Mouse (Mus musculus) forebrain, embryonic 14.5 days (tissue): Measurements from ENCODE around the gene Nup88. TPM values are rescaled to one million over a fixed set of nuclear protein-coding genes. Genes with fewer than 3 reads are reported as not detected.

Experiments
- ATAC-seq: fragments of 200-750 bp; cut with Nextera tagmentation; 2 replicates; pipeline ENCODE4 v1.8.0; 2017; ENCODE audit warnings: mild to moderate bottlenecking, moderate library complexity
- DNase-seq: peaks from one replicate; pipeline ENCODE4 v3.0.0-alpha.2; 2015; ENCODE audit warnings: low spot score
- H3K27ac ChIP-seq: fragments of 300-500 bp; sonication (generic); 2 replicates; pipeline ENCODE4 v1.5.1; 2014; ENCODE audit warnings: low read depth, mild to moderate bottlenecking, control low read depth, low read length, moderate library complexity
- H3K27me3 ChIP-seq: fragments of 300-500 bp; sonication (generic); replicated peaks from 2 replicates; pipeline ENCODE4 v1.6.1; 2014; ENCODE audit warnings: low read length, control low read depth, mixed read lengths; ENCODE audit not compliant: control insufficient read depth, insufficient read depth
- H3K36me3 ChIP-seq: fragments of 300-500 bp; sonication (generic); 2 replicates; pipeline ENCODE4 v1.6.1; 2014; ENCODE audit warnings: low read length, control low read depth; ENCODE audit not compliant: control insufficient read depth, insufficient read depth
- H3K4me1 ChIP-seq: fragments of 300-500 bp; sonication (generic); 2 replicates; pipeline ENCODE4 v1.6.1; 2014; ENCODE audit warnings: antibody characterized with exemption, low read length, control low read depth; ENCODE audit not compliant: control insufficient read depth, insufficient read depth
- H3K4me2 ChIP-seq: fragments of 300-500 bp; sonication (generic); 2 replicates; pipeline ENCODE4 v1.6.1; 2014; ENCODE audit warnings: mild to moderate bottlenecking, control low read depth, low read length
- H3K4me3 ChIP-seq: fragments of 300-500 bp; sonication (generic); 2 replicates; pipeline ENCODE4 v1.5.1; 2014; ENCODE audit warnings: low read depth, low read length, control low read depth
- H3K9ac ChIP-seq: fragments of 300-500 bp; sonication (generic); 2 replicates; pipeline ENCODE4 v1.6.1; 2014; ENCODE audit warnings: mild to moderate bottlenecking, low read length, control low read depth, moderate library complexity
- H3K9me3 ChIP-seq: fragments of 300-500 bp; sonication (generic); replicated peaks from 2 replicates; pipeline ENCODE4 v1.6.1; 2016; ENCODE audit warnings: low read length, control low read depth, mixed read lengths; ENCODE audit not compliant: control insufficient read depth
- WGBS: fragments of 180-500 bp; shearing (Covaris S2); extraction: QIAGEN DNeasy Blood & Tissue Kit; methylation state at CpG from one replicate; pipeline ENCODE4 v1.1.7; 2014; 5-methylcytosine and 5-hydroxymethylcytosine counted together
- polyA plus RNA-seq: library from polyadenylated mRNA; unstranded; fragments of >200 nt; fragmentation: Nextera tagmentation; extraction: Ambion mirVana; gene quantifications from 2 replicates; pipeline ENCODE4 v1.2.1, GENCODE M21; 2014

Nup88 gene
- polyA plus RNA-seq, 1 experiment from 2014 or later = 160 TPM

GRCm38 (mm10) chr11:70944935-70945817, 24.6 kb downstream of the Nup88 start:
- Histone ChIP-seq H3K4me1 (no peaks in the 10 kb centered on the region), H3K36me3 (peaks cover 93% of the 10 kb centered on the region), H3K27me3 (no peaks in the 10 kb centered on the region), H3K27ac (no peak overlapping the region), H3K9me3 (no peaks in the 10 kb centered on the region), H3K4me2 (no peak overlapping the region), H3K9ac (no peak overlapping the region), H3K4me3 (no peak overlapping the region)
- WGBS = 87% methylated on average over 4 of the region's 4 CpGs
- DNase-seq (no peak), ATAC-seq (no peak)

DNA sequence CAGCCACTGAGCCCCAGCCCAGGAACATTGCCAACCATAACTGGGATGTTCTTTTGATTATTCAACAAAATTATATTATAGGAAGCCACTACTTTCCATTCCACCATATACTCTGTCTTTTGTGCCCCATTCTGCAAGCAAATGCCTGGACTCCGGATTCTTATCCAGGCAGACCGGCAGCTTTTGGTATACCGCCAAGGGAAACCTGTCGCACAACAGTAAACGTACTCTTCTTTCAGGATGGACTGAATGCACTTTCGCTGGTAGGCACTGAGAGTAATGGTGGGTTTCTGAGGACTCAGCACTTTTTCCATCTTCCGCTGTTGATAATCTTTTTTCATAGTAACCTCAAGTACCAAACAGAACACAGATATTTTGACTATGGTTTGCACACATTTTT, 26.1 kb downstream of the Nup88 start:
- Histone ChIP-seq H3K36me3 (peaks cover 92% of the 10 kb centered on the region), H3K9me3 (no peaks in the 10 kb centered on the region), H3K4me1 (no peaks in the 10 kb centered on the region), H3K27ac (no peak overlapping the region), H3K9ac (no peak overlapping the region), H3K4me3 (no peak overlapping the region), H3K27me3 (no peaks in the 10 kb centered on the region), H3K4me2 (no peak overlapping the region)
- DNase-seq = no peak
- 90% methylated on average over 7 of the region's 7 CpGs for WGBS
- ATAC-seq = no peak

DNA sequence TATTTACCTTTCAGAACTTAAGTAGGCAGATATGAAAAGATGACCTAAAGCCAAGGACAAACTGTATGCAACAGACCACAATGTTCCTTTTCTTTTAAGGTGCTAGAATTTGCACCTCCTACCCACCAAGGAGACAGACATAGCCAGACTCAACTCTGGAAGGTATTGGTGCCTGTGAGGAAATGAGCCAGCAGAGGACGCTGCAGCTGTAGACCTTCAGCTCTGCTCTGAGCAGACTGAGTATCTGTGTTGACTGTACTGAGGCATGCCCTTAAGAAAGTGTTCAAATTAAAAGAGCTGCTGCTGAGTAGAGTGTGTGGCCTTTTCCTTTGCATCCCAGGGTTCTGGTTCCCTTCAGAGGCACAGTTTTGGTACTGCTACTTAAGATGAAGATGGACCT, 27.2 kb downstream of the Nup88 start:
- Histone ChIP-seq H3K4me2 (no peak overlapping the region), H3K4me1 (no peaks in the 10 kb centered on the region), H3K27ac (no peak overlapping the region), H3K9me3 (no peaks in the 10 kb centered on the region), H3K27me3 (no peaks in the 10 kb centered on the region), H3K36me3 (peaks cover 92% of the 10 kb centered on the region), H3K4me3 (no peak overlapping the region), H3K9ac (no peak overlapping the region)
- ATAC-seq = no peak
- DNase-seq = no peak
- 88% methylated on average over 1 of the region's 1 CpGs for WGBS

- no peak overlapping the region for H3K9ac ChIP-seq
- H3K36me3 ChIP-seq = peaks cover 70% of the 10 kb centered on the region
- 84% methylated on average over 7 of the region's 7 CpGs for WGBS
- no peak overlapping the region for H3K4me3 ChIP-seq
- H3K9me3 ChIP-seq = no peaks in the 10 kb centered on the region
- no peak for ATAC-seq
- H3K27ac ChIP-seq = no peak overlapping the region
- DNase-seq = no peak
- no peaks in the 10 kb centered on the region for H3K27me3 ChIP-seq
- H3K4me1 ChIP-seq = no peaks in the 10 kb centered on the region
- H3K4me2 ChIP-seq = no peak overlapping the region
Observed at GRCm38 (mm10) chr11:70935316-70935715, 34.5 kb downstream of the Nup88 start.

DNA sequence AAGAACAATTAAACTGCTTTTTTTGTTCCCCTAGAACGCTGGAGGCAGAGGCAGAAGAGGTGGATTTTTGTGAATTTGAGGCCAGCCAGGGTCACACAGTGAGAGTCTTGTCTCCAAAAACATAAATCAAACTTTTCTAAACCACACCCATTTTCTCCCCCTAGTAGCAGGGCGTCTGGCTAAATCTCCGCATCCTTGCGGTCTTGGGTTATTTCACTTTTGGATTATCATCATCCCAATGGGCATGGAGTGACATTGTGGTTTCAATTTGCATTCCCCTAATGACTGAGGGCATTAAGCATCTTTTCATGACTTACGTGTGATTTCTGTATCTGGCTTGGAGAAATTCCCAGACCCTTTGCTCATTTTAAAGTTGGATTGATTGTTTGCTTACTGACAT, 38.3 kb downstream of the Nup88 start:
- Histone ChIP-seq H3K9me3 (no peaks in the 10 kb centered on the region), H3K9ac (no peak overlapping the region), H3K4me3 (no peak overlapping the region), H3K4me2 (no peak overlapping the region), H3K27me3 (no peaks in the 10 kb centered on the region), H3K27ac (no peak overlapping the region), H3K4me1 (no peaks in the 10 kb centered on the region), H3K36me3 (peaks cover 49% of the 10 kb centered on the region)
- ATAC-seq (no peak), DNase-seq (no peak)
- WGBS = 84% methylated on average over 5 of the region's 5 CpGs

DNA sequence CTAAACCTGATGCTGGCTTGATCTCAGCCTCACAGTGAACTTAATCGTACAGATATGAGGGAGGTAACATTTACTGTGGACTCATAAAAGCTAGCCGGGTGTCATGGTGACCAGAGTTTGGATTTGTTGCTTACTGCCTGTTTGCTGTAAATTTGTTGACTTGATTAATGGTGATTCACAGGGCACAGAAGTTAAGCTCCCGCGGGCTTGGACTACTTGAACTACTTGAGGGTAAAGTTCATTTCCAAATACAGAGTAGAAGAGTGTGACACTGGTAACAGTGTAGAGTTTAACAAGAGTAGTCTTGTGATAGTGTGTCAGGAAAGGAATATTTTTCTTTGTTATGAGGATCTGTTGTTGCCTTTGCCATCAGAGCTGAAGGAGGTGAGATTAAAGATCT, 50.2 kb downstream of the Nup88 start:
- H3K4me1 ChIP-seq = no peaks in the 10 kb centered on the region
- 96% methylated on average over 4 of the region's 4 CpGs for WGBS
- H3K4me3 ChIP-seq = no peak overlapping the region
- no peak overlapping the region for H3K9ac ChIP-seq
- H3K27me3 ChIP-seq = no peaks in the 10 kb centered on the region
- DNase-seq = no peak
- no peak for ATAC-seq
- no peaks in the 10 kb centered on the region for H3K9me3 ChIP-seq
- H3K36me3 ChIP-seq = peaks cover 49% of the 10 kb centered on the region
- no peak overlapping the region for H3K4me2 ChIP-seq
- no peak overlapping the region for H3K27ac ChIP-seq

- peak; percentile 3 for DNase-seq
Observed at GRCm38 (mm10) chr11:70917896-70918295, 51.9 kb downstream of the Nup88 start.

DNA sequence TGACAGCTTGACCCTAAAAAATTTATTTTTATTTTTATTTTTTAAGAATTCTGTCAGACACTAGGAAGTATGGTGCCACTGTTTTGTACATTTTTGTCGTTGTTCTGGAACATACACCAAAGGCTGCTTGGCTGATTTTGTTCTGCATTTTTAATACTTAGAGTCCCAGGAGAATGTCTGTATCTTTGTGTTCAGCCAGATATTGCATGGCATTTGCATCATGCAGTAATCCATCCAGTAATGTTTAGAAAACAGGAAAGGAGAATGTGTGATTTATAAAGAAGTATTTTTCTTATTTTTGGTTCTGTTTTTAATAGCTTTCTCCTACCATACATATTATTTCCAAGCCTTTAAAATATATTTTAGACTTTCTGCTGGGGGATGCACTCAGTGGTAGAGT, 57.9 kb downstream of the Nup88 start:
- Histone ChIP-seq H3K27me3 (no peaks in the 10 kb centered on the region), H3K27ac (no peak overlapping the region), H3K4me3 (no peak overlapping the region), H3K9me3 (no peaks in the 10 kb centered on the region), H3K4me2 (no peak overlapping the region), H3K36me3 (peaks cover 34% of the 10 kb centered on the region), H3K9ac (no peak overlapping the region), H3K4me1 (no peaks in the 10 kb centered on the region)
- DNase-seq = no peak
- no peak for ATAC-seq
- WGBS = 93% methylated on average over 1 of the region's 1 CpGs

More at GRCm38 (mm10) chr11:70917896-70918295, 51.9 kb downstream of the Nup88 start:
- Histone ChIP-seq H3K4me2 (no peak overlapping the region), H3K27me3 (no peaks in the 10 kb centered on the region), H3K9me3 (no peaks in the 10 kb centered on the region), H3K9ac (no peak overlapping the region), H3K4me1 (no peaks in the 10 kb centered on the region), H3K36me3 (peaks cover 40% of the 10 kb centered on the region), H3K27ac (no peak overlapping the region), H3K4me3 (no peak overlapping the region)
- WGBS = 93% methylated on average over 2 of the region's 2 CpGs
- ATAC-seq = no peak

- H3K4me2 ChIP-seq = no peak overlapping the region
- ATAC-seq (no peak), DNase-seq (no peak)
- H3K9me3 ChIP-seq = no peaks in the 10 kb centered on the region
- H3K4me1 ChIP-seq = no peaks in the 10 kb centered on the region
- no peaks in the 10 kb centered on the region for H3K27me3 ChIP-seq
- H3K9ac ChIP-seq = no peak overlapping the region
- peaks cover 34% of the 10 kb centered on the region for H3K36me3 ChIP-seq
- H3K4me3 ChIP-seq = no peak overlapping the region
- H3K27ac ChIP-seq = no peak overlapping the region
- WGBS = 90% methylated on average over 3 of the region's 3 CpGs
Observed at GRCm38 (mm10) chr11:70911323-70911722, 58.5 kb downstream of the Nup88 start.
